Mouse (Mus musculus): ENCODE results near the gene Atxn7.
A peak's percentile ranks its signal among the peaks of the same experiment; 100 is the strongest.
"Not testable (repeated sequence)": the region's sequence is repeated elsewhere in the genome, so short reads cannot be mapped to it uniquely, and the experiment has no call there.

Atxn7 gene

GRCm38 (mm10) chr14:13961401-13962112, at the start of gene Atxn7, which contains the start of gene Thoc7:
TSS of gene Atxn7 (plus strand) at chr14:13961440.
TSS of gene Thoc7 (minus strand) at chr14:13961852.
- DNase-seq (ENCODE audit: low spot score in 2 of 2) = peak; percentile 21 to 45

DNA sequence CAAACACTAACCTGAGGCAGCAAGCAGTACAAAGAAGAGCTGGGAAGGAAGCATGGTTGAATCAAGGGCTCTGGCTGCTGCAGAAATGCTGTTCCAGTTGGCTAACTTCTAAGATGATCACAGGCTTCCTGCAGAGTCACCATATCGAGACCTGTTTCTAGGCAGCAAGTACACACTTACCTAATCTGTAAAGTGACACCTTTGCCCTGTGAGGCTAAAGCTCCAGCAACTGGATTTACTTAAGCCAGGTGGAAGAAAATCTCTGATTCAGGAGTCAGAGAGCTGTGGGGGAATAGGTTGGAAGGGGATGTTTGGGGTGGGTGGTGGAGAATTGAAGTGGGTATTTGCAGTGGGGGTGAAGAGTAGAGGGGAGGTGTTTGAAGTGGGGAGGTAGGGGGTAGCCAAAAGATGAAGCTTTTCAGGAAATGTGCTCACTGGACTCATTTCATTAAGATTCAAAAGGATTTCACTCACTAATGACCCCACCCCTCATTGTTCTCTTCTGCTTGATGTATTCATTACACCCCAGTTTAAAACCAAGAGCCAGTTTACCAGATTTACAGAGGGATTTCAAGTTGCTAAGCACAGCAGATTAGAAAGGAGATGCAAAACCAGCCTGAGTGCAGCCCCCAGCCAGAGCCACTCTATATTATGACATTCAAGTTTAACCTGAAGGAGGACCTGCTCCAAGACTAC, 46.7 kb upstream of the Atxn7 start, which contains the start of gene Gm281:
Gm281 (minus strand) TSS at position 92 of the 696 bp plus-strand sequence.
- no peak for DNase-seq (ENCODE audit: low spot score in 2 of 2)

DNA sequence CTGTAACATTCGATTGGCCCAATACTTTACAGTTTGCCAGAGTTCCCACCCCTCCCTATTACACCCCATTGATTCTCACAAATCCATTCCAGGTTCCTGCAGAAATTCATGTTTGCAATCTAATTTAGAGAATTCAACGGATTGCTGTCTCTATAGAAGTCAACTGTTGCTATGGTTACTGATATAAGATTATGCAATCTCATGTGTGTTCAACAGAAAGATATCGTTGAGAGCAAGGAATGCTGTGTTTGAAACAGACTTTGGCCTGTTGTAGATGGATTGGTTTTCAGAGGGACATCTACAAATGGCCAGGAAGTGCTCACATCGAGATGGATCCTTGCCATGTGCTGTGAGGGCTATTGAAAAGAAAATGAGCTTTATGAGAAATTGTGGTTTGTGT, 46.0 kb upstream of the Atxn7 start:
- no peak for DNase-seq (ENCODE audit: low spot score in 2 of 2)

DNA sequence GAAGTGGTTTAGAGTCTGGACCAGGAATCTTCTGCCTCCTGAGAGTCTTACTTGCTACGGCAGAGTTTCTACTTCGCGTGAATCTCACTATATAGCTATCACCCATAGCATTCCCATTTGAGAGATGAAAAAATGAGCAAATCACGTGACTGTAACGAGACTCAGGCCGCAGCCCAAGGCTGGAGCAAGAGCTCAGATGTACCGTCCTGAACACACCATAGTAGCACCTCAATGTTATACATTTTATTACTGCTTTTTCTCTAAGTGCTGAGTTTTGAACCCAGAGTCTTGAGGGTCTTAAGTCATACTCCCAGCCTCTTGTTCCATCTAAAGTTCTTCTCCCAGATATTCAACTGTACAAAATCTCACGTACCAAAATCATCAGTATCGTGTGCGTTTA, 44.0 kb upstream of the Atxn7 start:
- DNase-seq (ENCODE audit: low spot score in 2 of 2) = no peak

- peak in 1 of 2 experiments; percentile 8 for DNase-seq (ENCODE audit: low spot score in 2 of 2)
Observed at GRCm38 (mm10) chr14:13917630-13918029, 43.6 kb upstream of the Atxn7 start.

DNA sequence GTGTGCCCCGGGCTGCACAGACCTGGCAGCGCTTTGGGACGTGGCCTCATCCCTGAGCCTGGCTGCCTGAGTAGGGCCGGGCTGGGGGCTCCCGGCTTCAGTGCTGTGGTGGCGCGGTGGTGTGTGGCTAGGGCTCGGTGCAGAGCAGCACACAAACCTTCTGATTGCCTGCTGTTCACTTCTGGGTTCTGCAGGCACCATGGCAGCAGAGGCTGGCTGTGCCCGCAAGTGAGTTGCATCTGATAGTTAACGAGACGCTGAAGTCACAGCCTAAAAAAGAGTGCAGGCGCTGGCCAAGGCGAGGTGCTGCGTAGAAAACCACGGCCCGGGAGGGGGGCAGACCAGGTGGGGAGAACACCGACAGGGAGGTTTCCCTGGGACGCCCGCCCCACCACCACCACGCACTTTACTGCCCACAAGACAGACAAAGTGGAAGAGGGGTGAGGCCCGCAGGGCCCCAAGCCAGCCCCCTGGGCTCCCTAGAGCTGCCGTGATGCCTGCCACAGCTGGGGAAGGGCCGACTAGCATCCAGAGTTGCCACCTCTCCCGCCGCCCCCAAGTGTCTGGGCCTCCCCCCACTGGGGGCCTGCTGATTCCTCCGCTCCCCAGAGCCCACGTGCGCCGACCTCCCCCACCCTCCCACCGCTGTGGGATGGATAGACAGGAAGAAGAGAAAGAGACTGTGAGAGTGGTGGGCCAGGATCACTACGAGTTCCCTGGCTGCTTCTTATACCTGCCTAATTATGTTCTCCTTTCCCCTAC, 27.8 kb upstream of the Atxn7 start:
- DNase-seq (ENCODE audit: low spot score in 2 of 2) = no peak

DNA sequence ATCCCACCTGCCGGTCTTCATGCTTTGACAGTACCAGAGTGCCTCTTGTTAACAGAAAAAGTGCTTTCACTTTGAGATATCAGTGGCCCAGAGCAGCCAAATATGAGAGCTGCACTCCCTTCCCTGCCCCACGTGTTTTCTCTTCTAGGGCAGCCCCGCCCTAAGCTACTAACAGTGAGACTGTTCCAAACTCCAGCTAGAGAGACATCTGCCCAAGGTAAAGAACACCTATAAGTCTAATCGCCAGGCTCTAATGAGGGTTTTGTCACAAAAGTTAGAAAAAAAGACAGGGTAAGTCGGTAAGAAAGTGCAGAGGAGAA, 27.2 kb upstream of the Atxn7 start:
- no peak for DNase-seq (ENCODE audit: low spot score in 2 of 2)

- no peak for DNase-seq (ENCODE audit: low spot score in 2 of 2)
Observed at GRCm38 (mm10) chr14:13944686-13945085, 16.6 kb upstream of the Atxn7 start.

DNA sequence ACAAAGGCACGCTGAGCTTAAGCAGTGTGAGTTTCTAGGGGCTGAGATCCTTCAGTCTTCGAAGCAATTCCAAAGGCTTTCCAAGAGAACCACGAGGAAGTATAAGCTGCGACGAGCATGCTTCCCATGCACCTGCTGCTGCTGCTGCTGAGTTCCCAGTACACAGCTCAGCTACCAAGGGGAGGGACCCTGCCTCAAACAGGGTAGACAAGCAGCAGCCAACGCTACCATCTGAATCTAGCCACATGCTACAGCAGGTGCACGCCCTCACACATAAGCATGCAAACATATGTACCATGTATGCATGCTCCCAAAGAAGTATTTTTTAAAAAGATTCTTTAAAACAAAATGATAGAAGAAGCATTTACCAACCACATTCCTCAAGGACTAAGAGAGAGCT, 12.9 kb upstream of the Atxn7 start:
- DNase-seq (ENCODE audit: low spot score in 2 of 2) = no peak

GRCm38 (mm10) chr14:13950401-13950800, 10.8 kb upstream of the Atxn7 start:
- no peak for DNase-seq (ENCODE audit: low spot score in 2 of 2)

- not testable (repeated sequence) for DNase-seq (ENCODE audit: low spot score in 2 of 2)
Observed at GRCm38 (mm10) chr14:13952151-13952550, 9.1 kb upstream of the Atxn7 start.

DNA sequence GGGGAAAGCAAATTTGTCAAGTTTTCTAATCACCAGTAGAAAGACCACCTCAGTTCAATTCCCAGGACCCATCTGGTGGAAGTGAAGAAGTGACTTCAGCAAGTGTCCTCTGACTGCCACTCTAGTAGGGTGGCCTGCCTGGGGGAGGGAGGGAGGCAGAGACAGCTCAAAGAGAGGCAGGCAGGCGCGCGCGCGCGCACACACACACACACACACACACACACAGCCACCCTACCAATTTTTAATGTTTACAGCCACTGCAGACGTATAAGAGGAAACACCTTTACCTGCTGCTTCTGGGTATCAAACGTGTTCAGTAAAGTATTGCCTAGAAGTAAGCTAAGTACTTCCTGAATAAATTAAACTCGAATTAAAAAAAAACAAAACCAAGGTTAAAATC, 1.2 kb upstream of the Atxn7 start:
- no peak for DNase-seq (ENCODE audit: low spot score in 2 of 2)

DNA sequence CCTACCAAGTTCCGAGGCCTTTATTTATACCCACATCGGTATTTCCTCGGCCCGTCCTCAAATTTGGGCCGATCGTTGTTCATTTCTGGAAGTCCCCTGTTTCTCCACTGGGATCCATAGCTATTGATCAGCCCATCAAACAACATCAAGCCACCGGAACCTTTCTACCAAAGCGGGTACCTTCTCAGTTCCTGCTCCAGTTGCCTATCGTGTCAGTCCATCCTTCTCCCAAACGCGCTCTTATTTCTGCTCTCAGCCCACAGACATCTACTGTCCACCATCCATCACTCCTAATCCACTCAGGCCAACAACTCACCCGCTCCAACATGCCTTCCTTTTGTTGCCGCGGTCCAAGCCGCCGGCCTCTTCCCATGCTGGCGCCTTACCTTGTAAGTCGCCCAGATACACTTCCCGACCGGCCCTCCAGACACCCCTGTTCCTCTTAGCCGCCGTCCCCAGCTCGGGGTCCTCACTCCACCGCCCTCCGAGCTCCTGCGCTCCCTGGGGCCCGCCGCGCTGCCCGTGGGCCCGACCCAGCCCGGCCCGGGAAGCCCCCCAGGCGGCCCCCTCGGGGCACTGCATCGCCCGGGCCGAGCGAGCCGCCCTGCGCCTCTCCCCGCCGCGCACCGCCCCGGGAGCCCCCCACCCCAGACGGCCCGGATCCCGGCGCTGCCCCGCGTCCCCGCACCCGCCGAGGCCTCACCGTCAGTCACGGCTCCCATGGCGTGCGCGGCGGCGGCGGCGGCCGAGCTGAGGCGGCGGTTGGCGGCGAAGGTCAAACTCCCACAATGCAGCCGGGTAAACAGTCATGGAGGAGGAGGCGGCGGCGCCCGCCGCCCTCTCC, 536 bp upstream of the Atxn7 start:
- peak; percentile 40 to 42 for DNase-seq (ENCODE audit: low spot score in 2 of 2)

- DNase-seq (ENCODE audit: low spot score in 2 of 2) = no peak
Observed at GRCm38 (mm10) chr14:13962476-13962875, 1.2 kb downstream of the Atxn7 start.

- no peak for DNase-seq (ENCODE audit: low spot score in 2 of 2)
Observed at GRCm38 (mm10) chr14:13963527-13963926, 2.3 kb downstream of the Atxn7 start.

GRCm38 (mm10) chr14:13967607-13968006, 6.4 kb downstream of the Atxn7 start:
- DNase-seq (ENCODE audit: low spot score in 2 of 2) = no peak

DNA sequence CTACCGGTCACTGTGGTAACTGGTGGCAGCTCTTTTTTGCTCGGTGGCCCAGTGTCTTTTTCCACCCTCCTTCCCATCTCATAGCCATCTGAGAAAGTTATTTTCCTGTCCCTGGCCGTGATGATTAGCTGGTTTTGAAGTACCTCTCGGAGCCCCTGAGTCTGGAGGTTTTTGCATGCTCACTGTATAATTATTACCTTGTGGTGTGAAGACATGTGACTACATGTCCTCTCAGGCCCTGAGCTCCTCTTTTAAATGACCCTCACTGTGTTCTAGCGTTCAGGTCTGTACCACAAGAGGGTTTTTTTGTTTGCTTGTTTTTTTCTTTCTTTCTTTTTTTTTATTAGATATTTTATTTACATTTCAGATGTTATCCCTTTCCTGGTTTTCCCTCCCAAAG, 7.2 kb downstream of the Atxn7 start:
- DNase-seq (ENCODE audit: low spot score in 2 of 2) = no peak

DNA sequence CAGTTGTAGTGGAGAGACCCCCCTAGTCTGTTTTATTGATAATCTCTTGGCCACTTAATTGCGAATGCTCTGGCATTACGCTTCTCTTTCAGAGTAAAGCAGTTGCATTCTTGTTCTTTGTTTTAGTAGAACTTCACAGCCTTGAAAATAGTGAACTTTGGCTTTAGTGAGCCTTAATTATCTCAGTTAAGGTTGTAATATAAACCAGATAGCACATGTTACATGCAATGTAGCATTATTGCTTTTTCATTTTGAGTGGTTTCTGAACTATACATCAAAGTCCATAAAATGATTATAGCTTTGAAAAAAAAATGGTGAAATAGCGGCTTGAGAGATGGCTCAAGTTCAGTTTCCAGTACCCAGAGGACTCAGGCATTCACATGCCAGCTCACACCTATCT, 9.3 kb downstream of the Atxn7 start:
- DNase-seq (ENCODE audit: low spot score in 2 of 2) = no peak

- DNase-seq (ENCODE audit: low spot score in 2 of 2) = no peak
Observed at GRCm38 (mm10) chr14:13971644-13972234, 10.5 kb downstream of the Atxn7 start.

- DNase-seq (ENCODE audit: low spot score in 2 of 2) = no peak
Observed at GRCm38 (mm10) chr14:13977498-13977897, 16.3 kb downstream of the Atxn7 start.

- peak in 1 of 2 experiments; percentile 9 for DNase-seq (ENCODE audit: low spot score in 2 of 2)
Observed at GRCm38 (mm10) chr14:13981286-13981685, 20.0 kb downstream of the Atxn7 start.
